Mouse (Mus musculus) limb, embryonic 12.5 days (tissue): ENCODE measurements around the gene Gm42906. TPM values are rescaled to one million over a fixed set of nuclear protein-coding genes. Genes with fewer than 3 reads are reported as not detected.

Experiments used
- ATAC-seq: fragments of 200-750 bp; cut with Nextera tagmentation; 2 replicates; pipeline ENCODE4 v1.8.0; 2017; ENCODE audit warnings: low read depth, moderate TSS enrichment; ENCODE audit not compliant: insufficient number of reproducible peaks, insufficient read depth, low FRiP score, low TSS enrichment
- H3K27ac ChIP-seq: fragments of 300-500 bp; sonication (generic); 2 replicates; pipeline ENCODE4 v1.5.1; 2016; ENCODE audit warnings: mild to moderate bottlenecking, moderate library complexity
- H3K27me3 ChIP-seq: fragments of 300-500 bp; sonication (generic); 2 replicates; pipeline ENCODE4 v1.6.1; 2016; ENCODE audit warnings: mild to moderate bottlenecking, moderate library complexity
- H3K36me3 ChIP-seq: fragments of 300-500 bp; sonication (generic); 2 replicates; pipeline ENCODE4 v1.6.1; 2016; ENCODE audit warnings: mild to moderate bottlenecking, moderate library complexity
- H3K4me1 ChIP-seq: fragments of 300-500 bp; sonication (generic); replicated peaks from 2 replicates; pipeline ENCODE4 v1.6.1; 2016
- H3K4me2 ChIP-seq: fragments of 300-500 bp; sonication (generic); 2 replicates; pipeline ENCODE4 v1.6.1; 2016; ENCODE audit warnings: mild to moderate bottlenecking, moderate library complexity
- H3K4me3 ChIP-seq: fragments of 300-500 bp; sonication (generic); replicated peaks from 2 replicates; pipeline ENCODE4 v1.5.1; 2016; ENCODE audit warnings: mild to moderate bottlenecking
- H3K9ac ChIP-seq: fragments of 300-500 bp; sonication (generic); replicated peaks from 2 replicates; pipeline ENCODE4 v1.6.1; 2016; ENCODE audit warnings: mild to moderate bottlenecking, moderate library complexity
- H3K9me3 ChIP-seq: fragments of 300-500 bp; sonication (generic); 2 replicates; pipeline ENCODE4 v1.6.1; 2016; ENCODE audit warnings: mild to moderate bottlenecking, moderate library complexity
- WGBS: fragments of 180-500 bp; shearing (Covaris S2); methylation state at CpG from one replicate; pipeline ENCODE4 v1.1.7; 2016; 5-methylcytosine and 5-hydroxymethylcytosine counted together
- polyA plus RNA-seq: library from polyadenylated mRNA; unstranded; fragments of >200 nt; fragmentation: Nextera tagmentation; extraction: Ambion mirVana; gene quantifications from 2 replicates; pipeline ENCODE4 v1.2.1, GENCODE M21; 2016

Gm42906 gene
- polyA plus RNA-seq, 1 experiment from 2014 or later, result not detected

DNA sequence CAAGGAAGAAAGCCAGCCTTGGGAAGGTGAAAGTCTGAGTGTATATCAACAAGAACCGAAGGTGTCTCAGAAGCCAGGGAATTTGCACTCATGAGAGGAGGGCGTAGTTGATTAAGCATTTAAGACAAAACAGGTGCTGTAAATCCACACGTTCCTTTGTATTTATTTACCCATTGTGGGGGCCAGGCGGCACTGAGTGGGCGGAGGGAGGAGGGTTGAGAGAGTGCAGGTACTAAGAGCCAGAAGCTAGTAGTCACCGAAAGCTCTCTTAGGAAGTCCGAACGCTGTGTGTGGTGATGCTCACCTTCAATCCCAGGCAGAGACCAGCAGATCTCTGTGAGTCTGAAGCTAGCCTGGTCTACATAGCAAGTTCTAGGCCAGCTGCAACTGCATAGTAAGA, 342.2 kb downstream of the Gm42906 start:
- Histone ChIP-seq H3K27ac (no peak overlapping the region), H3K4me1 (peaks cover 19% of the 10 kb centered on the region), H3K4me2 (no peak overlapping the region), H3K4me3 (no peak overlapping the region), H3K36me3 (no peaks in the 10 kb centered on the region), H3K9ac (no peak overlapping the region), H3K9me3 (no peaks in the 10 kb centered on the region), H3K27me3 (no peaks in the 10 kb centered on the region)
- WGBS, result 68% methylated on average over 8 of the region's 8 CpGs
- no peak for ATAC-seq

DNA sequence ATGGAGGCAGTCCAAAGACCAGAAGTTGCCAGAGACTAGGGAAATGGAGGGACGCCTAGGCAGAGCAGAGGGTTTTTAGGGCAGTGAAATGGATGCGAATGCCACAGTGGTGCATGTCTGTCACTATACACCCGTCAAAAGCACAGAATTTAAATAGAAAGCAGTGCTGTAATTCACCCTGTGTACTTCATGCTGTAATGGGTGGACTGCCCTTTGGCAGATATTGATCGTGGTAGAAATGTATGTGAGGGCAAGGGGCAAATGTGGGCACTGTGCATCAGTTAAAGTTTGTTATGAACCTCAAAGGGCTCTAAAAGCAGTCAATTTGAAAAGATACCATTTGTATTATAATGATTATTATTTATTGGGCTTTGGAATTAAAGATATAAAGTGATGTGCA, 347.7 kb downstream of the Gm42906 start:
- Histone ChIP-seq H3K4me1 (no peaks in the 10 kb centered on the region), H3K27ac (no peak overlapping the region), H3K9ac (no peak overlapping the region), H3K4me3 (no peak overlapping the region), H3K4me2 (no peak overlapping the region), H3K36me3 (no peaks in the 10 kb centered on the region), H3K27me3 (no peaks in the 10 kb centered on the region), H3K9me3 (no peaks in the 10 kb centered on the region)
- ATAC-seq, result no peak
- WGBS, result 71% methylated on average over 4 of the region's 4 CpGs

DNA sequence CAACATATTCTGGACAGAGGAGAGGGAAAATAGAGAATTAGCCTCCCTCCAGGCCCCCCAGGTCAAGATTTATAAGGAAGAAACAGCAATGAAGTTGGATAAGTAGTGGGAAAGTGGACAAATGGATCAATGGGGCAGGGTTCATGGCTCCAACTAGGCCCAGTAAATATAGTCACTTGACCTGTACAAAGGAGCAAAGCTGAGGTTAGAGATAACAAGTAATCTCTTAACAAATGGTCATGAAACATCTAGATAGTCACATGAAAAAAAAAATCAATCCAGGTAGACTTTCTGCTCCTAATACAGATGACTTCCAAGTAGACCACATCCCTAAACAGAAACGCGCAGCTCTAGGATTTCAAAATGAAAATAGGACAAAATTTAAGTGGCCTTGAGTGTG, 350.0 kb downstream of the Gm42906 start:
- H3K4me1 ChIP-seq, result no peaks in the 10 kb centered on the region
- 94% methylated on average over 2 of the region's 2 CpGs for WGBS
- H3K36me3 ChIP-seq, result no peaks in the 10 kb centered on the region
- H3K27me3 ChIP-seq, result no peaks in the 10 kb centered on the region
- no peak for ATAC-seq
- H3K9me3 ChIP-seq, result no peaks in the 10 kb centered on the region
- no peak overlapping the region for H3K9ac ChIP-seq
- no peak overlapping the region for H3K27ac ChIP-seq
- H3K4me3 ChIP-seq, result no peak overlapping the region
- no peak overlapping the region for H3K4me2 ChIP-seq

DNA sequence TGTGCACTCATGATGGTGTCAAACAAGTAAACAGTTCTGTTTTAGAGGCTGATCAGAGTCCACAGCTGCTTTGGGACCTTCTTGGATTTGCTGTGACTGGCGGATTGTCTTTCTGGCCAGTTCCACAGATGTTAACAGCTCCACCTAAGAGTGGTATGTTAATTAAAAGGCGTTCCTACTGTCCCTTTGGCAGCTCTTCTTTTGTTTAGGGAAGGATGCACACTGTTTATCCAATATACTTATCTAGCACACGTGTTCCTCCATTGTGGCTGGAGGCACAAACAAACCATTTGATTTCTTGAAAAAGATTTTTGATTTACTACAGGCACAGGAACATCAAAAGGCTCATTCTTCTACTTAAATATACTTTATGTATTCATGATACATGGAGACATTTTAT, 351.0 kb downstream of the Gm42906 start:
- 69% methylated on average over 3 of the region's 3 CpGs for WGBS
- H3K27me3 ChIP-seq, result no peaks in the 10 kb centered on the region

DNA sequence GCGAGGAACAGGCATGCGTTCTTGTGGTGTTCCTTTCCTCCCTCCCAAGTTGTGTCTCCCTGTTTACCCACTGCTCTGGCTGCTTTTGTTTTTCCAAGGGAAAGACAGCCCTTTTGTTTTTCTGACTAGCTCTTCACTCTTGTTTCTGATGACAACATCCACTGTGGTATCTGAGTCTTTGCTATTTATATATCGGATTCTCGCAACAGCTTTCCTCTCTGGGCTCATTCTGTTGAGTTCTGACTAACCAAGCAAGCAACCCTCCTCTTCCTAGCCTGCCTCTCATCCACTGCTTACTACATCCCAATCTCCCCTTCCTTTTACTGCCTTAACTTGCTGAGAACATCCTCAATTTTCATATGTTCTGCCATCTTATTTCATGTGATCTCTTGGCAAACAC, 353.7 kb downstream of the Gm42906 start:
- Histone ChIP-seq H3K4me3 (no peak overlapping the region), H3K4me2 (no peak overlapping the region), H3K4me1 (peaks cover 35% of the 10 kb centered on the region), H3K27ac (no peak overlapping the region), H3K9me3 (no peaks in the 10 kb centered on the region), H3K9ac (no peak overlapping the region), H3K27me3 (no peaks in the 10 kb centered on the region), H3K36me3 (no peaks in the 10 kb centered on the region)
- WGBS, result 88% methylated on average over 4 of the region's 4 CpGs
- no peak for ATAC-seq

More for the DNA sequence above, 351.0 kb downstream of the Gm42906 start:
- Histone ChIP-seq H3K4me3 (no peak overlapping the region), H3K4me1 (peaks cover 10% of the 10 kb centered on the region), H3K9me3 (no peaks in the 10 kb centered on the region), H3K36me3 (no peaks in the 10 kb centered on the region), H3K4me2 (no peak overlapping the region), H3K9ac (no peak overlapping the region), H3K27ac (no peak overlapping the region)
- ATAC-seq, result no peak

DNA sequence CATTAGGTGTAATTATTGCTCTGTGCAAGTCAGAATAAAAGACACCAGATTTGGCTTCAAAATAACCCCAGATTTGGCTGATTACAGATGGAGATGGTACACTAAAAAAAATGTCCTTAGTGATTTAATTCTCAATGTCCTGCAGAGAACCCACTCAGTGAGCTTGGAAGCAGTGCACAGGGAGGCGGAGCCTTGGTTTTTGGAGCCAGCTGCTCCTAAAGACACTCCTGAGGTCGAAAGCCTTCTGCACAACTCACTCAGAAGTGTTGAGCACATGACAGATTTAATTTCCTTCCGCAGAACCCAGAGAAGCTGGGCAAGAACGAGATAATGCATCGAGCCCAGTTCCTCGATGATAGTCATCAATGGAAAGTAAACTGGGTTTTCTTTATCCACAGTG, 356.5 kb downstream of the Gm42906 start:
- Histone ChIP-seq H3K9me3 (no peaks in the 10 kb centered on the region), H3K27ac (peak overlapping the region; percentile 64), H3K4me3 (no peak overlapping the region), H3K4me1 (peaks cover 35% of the 10 kb centered on the region), H3K27me3 (no peaks in the 10 kb centered on the region), H3K4me2 (no peak overlapping the region), H3K36me3 (no peaks in the 10 kb centered on the region), H3K9ac (no peak overlapping the region)
- no peak for ATAC-seq
- WGBS, result 48% methylated on average over 6 of the region's 6 CpGs

DNA sequence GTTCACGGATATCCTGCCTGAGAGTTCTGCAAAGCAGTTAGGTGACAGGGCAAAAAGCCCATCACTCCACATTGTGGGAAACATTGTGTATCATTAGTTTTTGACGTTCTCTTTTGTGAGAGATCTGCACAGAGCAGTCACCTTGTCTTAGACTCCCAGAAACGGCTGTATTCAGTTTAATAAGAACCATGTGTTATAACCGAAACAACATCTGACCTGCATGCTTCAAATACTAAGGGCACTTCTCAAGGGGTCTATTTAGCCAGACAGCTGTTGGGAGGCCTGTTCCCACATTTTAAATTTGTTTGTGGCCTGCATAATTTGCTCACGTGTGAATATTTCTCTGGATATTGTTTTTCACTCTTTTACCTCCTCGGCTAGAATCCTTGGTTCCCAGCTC, 357.1 kb downstream of the Gm42906 start:
- WGBS, result 16% methylated on average over 6 of the region's 6 CpGs
- H3K27me3 ChIP-seq, result no peaks in the 10 kb centered on the region
- H3K27ac ChIP-seq, result peak overlapping the region; percentile 64
- H3K9ac ChIP-seq, result no peak overlapping the region
- H3K9me3 ChIP-seq, result no peaks in the 10 kb centered on the region
- peak; percentile 87 for ATAC-seq
- no peak overlapping the region for H3K4me3 ChIP-seq
- H3K4me2 ChIP-seq, result no peak overlapping the region
- H3K4me1 ChIP-seq, result peaks cover 35% of the 10 kb centered on the region
- H3K36me3 ChIP-seq, result no peaks in the 10 kb centered on the region

DNA sequence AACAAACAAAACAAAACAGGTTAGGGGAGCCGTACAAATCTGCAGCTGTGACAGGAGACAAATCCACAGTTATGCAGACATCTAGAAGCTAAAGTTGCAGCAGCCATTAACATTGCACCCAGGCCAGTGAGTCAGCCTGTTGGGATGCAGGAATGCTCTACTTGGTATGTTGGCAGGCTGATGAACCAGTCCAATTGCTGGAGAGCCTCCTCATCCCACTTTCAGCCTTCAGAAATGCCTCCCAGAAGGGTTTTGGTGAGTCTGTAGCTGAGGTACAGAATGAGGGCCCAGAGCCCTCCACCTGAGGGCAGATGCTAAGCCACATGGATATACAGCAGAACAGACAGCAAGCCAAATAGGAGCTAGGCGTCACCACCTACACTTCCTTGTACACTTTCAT, 358.4 kb downstream of the Gm42906 start:
- H3K27ac ChIP-seq, result peak overlapping the region; percentile 64; the same call in 1 of the 2 replicates
- H3K4me3 ChIP-seq, result no peak overlapping the region
- WGBS, result 83% methylated on average over 2 of the region's 2 CpGs
- no peak overlapping the region for H3K4me2 ChIP-seq
- no peaks in the 10 kb centered on the region for H3K27me3 ChIP-seq
- H3K36me3 ChIP-seq, result no peaks in the 10 kb centered on the region
- H3K4me1 ChIP-seq, result peaks cover 37% of the 10 kb centered on the region
- ATAC-seq, result no peak
- H3K9me3 ChIP-seq, result no peaks in the 10 kb centered on the region
- H3K9ac ChIP-seq, result no peak overlapping the region

DNA sequence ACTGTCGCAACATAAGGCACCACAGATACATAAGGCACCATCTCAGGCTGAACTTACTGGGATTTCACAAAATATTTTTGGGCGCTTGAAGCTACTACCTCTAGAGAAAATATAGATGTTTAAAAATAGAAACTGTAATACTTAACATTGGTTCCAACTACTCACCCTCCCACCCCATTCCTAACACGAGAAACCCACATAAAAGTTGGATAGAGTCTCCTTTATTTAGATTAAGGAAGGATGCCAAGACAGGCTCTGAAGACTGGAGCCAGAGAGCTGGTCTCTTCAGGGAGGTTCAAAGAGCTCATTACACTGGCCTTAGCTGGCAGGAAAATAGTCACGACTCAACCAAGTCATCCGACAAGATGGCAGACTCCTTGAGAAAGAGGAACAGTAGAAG, 361.9 kb downstream of the Gm42906 start:
- Histone ChIP-seq H3K9ac (no peak overlapping the region), H3K9me3 (peaks cover 8% of the 10 kb centered on the region), H3K4me2 (no peak overlapping the region), H3K27me3 (no peaks in the 10 kb centered on the region), H3K36me3 (peaks cover 23% of the 10 kb centered on the region), H3K4me3 (no peak overlapping the region), H3K27ac (0 out of 2 replicates have a peak overlapping the region, but pooled peaks have one; percentile 4), H3K4me1 (peaks cover 18% of the 10 kb centered on the region)
- ATAC-seq, result no peak
- WGBS, result 86% methylated on average over 5 of the region's 5 CpGs

DNA sequence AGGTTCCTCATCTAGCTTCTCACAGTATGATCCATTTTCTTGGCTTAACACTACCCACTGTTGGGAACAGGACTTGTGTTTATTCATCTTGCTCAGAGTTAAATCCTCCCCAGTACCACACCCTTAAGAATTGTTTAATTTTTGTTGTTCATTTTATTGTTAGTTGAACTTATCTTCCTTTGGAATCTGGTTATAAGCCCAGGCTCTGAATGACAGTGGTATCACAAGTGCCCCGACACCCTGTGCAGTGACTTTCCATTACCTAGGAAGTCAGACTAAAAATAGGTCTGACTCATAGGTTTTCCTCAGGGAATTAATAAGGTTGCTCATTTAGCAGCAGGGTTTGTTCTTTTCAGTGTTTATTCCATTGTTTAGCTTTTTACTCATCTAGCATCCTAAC, 362.7 kb downstream of the Gm42906 start:
- no peak overlapping the region for H3K4me3 ChIP-seq
- no peak overlapping the region for H3K9ac ChIP-seq
- peaks cover 17% of the 10 kb centered on the region for H3K4me1 ChIP-seq
- peaks cover 23% of the 10 kb centered on the region for H3K36me3 ChIP-seq
- H3K4me2 ChIP-seq, result no peak overlapping the region
- ATAC-seq, result no peak
- no peaks in the 10 kb centered on the region for H3K27me3 ChIP-seq
- H3K27ac ChIP-seq, result no peak overlapping the region
- H3K9me3 ChIP-seq, result peaks cover 8% of the 10 kb centered on the region
- 88% methylated on average over 1 of the region's 1 CpGs for WGBS

DNA sequence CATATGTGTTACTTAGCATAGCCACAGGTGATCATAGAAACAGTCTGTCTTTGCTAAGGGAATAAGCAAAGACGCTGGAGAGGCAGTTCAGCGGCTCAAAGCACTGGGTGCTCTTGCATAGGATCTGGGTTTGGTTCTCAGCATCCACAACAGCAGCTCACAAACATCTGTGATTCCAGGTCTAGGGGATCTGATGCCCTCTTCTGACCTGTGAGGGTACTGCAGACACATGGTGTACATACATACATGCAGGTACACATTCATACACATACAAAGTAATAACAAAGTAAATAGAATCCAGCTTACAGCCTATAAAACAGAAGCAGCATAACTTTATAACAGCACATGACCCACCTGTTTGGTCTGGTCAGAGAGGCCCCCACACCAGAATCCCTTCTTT, 366.0 kb downstream of the Gm42906 start:
- H3K27me3 ChIP-seq, result no peaks in the 10 kb centered on the region
- no peak overlapping the region for H3K4me2 ChIP-seq
- no peak for ATAC-seq
- no peak overlapping the region for H3K27ac ChIP-seq
- H3K9me3 ChIP-seq, result peaks cover 8% of the 10 kb centered on the region
- peaks cover 19% of the 10 kb centered on the region for H3K4me1 ChIP-seq
- WGBS, result 97% methylated on average over 2 of the region's 2 CpGs
- H3K9ac ChIP-seq, result no peak overlapping the region
- no peak overlapping the region for H3K4me3 ChIP-seq
- peaks cover 30% of the 10 kb centered on the region for H3K36me3 ChIP-seq

DNA sequence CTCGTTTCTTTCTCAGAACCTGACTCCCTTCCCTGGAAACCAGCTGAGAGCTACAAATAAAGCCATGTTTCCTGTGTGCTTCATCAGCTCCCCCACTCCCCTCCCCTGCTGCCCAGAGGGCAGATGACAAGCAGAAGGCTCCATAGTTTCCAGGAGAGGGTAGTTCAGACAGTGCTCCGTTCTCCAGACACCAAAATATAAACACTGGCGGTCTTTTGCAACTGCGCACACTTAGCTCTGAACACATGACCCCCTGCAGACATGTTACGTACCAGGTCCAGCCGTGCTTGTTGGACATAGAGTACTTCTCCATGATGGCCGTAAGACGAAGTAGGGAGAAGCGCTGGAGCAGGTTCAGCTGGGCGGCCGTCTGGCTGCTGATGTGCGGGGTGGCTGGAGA, 367.5 kb downstream of the Gm42906 start:
- WGBS, result 41% methylated on average over 12 of the region's 12 CpGs
- Histone ChIP-seq H3K9ac (peak overlapping the region; percentile 18; the same call in 1 of the 2 replicates), H3K36me3 (peaks cover 30% of the 10 kb centered on the region), H3K4me1 (peaks cover 30% of the 10 kb centered on the region), H3K27me3 (no peaks in the 10 kb centered on the region), H3K4me3 (no peak overlapping the region), H3K9me3 (peaks cover 8% of the 10 kb centered on the region), H3K27ac (peak overlapping the region; percentile 56), H3K4me2 (no peak overlapping the region)
- ATAC-seq, result no peak
